Mouse (Mus musculus) granulocyte monocyte progenitor cell, adult 5-6 weeks (primary cell): ENCODE measurements around the gene Tbc1d22b. TPM values are rescaled to one million over a fixed set of nuclear protein-coding genes. Genes with fewer than 3 reads are reported as not detected.
"Not testable (repeated sequence)": the region's sequence is repeated elsewhere in the genome, so short reads cannot be mapped to it uniquely, and the experiment has no call there.

Source experiments
- ATAC-seq: replicated peaks from 2 replicates; pipeline ENCODE4 v1.8.0; 2016; ENCODE audit warnings: mild to moderate bottlenecking, moderate TSS enrichment, inconsistent platforms; ENCODE audit not compliant: poor library complexity, severe bottlenecking
- total RNA-seq, 2 experiments: library from RNA; stranded (forward) in 1 of 2; stranded (reverse) in 1 of 2; fragments of 200-712, 200-1000 nt in 1 of 2; fragments of >200 nt in 1 of 2; fragmentation: Nextera tagmentation in 1 of 2; gene quantifications; 2 replicates each; pipeline ENCODE4 v1.2.3; 2014 to 2017

The Tbc1d22b gene
- total RNA-seq (2014; fragmentation: Nextera tagmentation) (24.8 and 34.1 TPM in 2 replicates), total RNA-seq (2017) (8.3 and 10.2 TPM in 2 replicates)

DNA sequence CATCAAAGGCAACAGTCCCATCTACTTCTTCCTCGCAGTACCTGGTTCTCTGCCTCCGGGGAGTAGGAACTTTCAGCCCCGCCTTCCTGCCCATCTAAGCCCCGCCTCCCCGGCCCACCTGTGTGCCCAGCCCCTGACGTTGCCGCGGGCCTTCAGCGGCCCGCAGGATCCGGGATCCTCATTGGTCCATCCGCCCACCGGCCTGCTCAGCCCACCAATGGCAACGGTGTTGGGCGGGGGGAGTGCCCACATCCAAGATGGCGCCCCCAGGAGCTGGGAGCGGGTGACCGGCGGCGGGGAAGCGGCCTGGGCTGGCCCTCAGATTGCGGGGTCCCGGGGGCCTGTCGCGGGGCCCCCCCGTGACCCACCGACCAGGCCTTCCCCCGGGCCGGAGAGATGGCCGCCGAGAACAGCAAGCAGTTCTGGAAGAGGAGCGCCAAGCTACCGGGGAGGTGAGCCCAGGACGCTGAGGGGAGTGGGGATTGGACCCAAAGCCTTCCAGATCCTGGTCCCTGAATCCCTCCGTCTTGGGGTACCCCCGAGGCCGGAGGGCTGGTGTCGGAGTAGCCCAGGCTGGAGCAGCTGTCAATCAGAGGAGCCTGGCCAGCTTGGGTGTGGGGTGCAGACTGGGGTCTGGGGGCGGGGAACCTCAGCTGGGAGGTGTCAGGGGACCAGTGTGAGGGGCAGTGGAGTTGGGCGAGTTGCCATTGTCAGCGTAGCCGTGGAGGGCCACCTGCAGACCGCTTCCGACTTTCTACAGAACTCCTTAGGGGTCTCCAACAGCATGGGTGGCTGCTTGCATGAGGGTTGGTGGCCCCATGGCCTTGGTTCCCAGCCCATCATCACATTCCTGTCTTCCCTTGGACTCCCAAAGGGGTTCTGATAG, at the start of gene Tbc1d22b, which contains the start of gene Gm17657:
TSS of gene Tbc1d22b (plus strand) at position 243 of the 886 bp plus-strand sequence.
TSS of gene Gm17657 (minus strand) at position 96 of the 886 bp plus-strand sequence.
- ATAC-seq: peak; percentile 96

DNA sequence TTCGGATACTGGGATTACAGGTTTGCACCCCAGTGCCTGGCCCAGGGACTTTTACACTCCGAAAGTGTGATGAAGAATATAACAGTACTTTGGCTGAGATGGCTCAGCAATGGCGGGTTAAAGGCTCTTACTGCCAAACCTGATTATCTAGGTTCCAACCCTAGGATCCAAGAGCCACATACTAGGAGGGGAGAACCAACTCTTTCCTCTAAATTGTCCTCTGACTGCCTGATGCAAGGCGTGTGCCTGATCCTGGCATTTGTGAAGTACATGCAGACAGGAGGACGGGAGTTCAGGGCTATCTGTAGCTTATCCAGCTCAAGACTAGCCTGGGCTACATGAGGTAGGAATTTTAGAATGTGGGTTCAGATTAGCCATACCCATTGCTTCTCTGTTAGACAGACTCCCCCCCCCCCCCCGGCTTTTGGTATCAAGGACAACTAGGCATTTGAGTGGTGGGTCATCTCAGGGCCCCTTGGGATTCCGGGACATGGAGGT, 49.3 kb upstream of the Tbc1d22b start:
- no peak for ATAC-seq

DNA sequence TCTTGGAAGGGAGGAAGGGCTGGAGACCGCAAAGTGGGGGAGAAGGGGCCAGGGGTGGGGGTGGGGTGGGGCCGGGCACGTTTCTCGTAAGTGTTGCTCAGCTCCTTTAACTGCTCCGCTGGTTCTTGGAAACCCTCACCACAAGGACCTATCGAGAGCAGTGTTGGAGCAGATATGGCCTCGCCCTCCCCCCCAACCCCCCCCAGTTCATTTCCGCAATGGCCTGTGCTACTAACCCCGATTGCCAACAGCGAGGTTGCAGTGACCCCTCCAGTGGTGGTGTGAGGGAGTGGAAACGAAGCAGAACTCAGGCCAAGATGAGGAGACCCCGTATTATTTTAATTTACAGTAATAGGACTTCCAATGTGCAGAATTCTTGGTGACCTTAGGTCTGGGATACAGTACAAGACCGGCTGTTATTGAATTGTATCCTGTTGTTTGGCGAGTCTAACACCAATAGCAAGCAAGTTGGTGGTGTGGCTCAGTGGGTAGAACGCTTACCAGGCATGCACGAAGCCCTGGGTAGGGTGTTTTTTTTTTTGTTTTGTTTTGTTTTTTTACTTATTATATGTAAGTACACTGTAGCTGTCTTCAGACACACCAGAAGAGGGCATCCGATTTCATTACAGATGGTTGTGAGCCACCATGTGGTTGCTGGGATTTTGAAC, 48.6 kb upstream of the Tbc1d22b start:
- ATAC-seq: peak; percentile 51

DNA sequence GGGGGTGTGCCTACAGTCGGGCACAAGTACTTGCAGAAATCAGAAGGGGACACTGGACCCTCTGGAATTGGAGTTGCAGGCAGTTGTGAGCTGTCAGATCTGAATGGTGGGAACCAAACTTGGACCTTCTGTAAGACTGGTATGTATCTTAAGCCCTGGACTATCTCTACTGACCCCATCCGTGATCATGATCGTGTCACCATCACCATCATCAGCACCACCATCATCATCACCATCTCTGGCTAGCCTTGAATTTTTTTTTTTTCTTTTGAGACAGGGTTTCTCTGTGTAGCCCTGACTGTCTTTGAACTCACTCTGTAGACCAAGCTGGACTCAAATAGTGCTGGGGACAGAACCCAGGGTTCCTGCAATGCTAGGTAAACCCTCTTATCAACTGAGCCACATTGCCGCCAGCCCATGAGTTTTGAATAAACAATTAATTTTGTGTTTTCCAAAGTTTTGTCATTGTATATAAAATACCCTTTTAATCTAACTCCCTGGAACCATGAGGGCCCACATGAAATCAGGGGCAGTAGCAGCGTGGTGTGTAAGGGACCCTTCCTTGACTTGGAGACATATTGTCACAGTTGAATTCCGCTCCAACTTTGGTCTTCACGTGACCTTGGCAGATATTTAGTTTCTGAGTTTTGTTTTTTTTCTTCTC, 47.4 kb upstream of the Tbc1d22b start:
- ATAC-seq: no peak

DNA sequence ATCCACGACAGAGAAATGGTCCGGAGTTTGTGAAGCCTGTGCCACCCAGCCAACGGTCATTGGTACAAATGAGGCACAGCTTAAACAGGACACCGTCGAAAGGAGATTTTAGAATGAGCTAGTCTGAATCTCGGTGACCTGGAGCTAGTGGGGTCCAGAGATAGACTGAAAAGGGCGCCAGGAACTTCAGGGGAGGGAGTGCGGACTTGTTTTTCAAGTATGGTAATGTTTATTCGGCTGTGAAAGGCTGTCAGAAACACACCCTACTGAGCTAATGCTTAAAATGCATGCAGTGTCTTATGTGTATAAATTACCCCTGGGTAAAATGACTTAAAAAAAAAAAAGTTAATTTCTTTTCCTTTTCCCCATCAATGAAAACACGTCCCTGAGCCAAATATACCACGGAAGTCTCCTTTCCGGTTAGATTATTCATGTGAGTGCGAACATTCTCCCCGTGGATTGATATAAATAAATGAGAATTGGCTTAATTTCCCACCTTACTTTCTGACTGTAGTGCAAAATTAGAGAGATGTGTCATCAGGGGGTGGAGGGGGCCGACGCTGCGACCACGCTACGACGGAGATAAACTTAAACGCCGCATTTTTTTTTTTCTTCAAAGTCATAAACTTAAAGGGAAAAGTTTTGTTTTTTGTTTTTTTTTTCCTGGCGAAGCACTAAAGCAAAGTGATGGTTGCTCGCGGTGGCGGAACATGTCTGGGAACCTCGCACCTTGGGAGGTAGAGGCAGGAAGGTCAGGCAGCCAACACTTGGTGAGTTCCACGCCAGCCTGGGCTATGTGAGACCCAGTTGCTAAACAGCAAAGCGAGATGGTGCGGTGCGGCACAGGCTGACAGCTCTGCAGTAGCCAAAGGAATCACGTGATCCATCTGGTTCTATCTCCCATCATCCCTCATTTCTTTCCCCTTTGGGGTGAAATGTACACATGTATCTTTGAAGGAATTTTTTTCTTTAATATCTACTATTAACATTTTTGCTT, 46.6 kb upstream of the Tbc1d22b start:
- peak; percentile 37; the same call in 1 of the 2 replicates for ATAC-seq

DNA sequence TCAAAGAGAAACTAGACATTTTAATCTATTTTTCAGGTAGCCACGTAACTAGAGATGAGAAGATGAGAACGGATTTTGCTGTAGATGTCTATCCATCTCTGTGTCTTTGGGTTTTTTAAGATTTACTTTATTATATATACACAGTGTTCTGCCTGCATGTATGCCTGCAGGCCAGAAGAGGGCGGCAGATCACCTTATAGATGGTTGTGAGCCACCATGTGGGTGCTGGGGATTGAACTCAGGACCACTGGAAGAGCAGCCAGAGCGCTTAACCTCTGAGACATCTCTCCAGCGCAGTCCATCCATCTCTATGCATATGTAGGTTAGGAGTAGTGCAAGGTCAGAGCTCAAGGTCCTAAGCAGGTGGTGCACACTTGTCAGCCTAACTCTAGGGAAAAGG, 45.9 kb upstream of the Tbc1d22b start:
- ATAC-seq: no peak

DNA sequence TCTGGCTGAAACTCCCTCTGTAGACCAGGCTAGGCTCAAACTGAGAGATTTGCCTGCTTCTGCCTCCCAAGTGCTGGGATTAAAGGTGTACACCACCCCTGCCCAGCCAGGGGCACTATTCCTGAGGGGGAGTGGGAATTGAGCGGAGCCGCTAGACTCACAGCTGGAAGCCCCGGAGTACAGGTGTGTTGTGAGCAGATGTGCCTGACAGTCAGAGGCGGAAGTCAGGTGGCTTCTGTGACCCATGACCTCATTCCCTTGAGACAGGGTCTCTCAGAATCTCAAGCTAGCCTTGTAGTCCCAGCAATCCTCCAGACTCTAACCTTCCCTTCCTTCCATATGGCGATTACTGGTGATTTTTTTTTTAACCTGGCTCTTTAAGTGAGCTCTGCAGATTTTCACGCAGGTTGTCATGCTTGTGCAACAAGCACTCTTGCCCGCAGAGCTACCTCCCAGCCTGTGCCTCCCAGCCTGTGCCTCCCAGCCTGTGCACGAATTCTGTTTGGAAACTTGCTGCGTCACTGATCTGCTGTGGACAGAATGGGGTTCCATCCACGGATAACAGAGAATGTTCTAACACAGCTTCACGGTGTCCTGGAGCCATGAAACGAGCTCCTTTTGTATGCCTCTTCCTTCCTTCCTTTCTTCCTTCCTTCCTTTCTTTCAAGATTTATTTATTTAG, 40.5 kb upstream of the Tbc1d22b start:
- ATAC-seq: peak; percentile 53

DNA sequence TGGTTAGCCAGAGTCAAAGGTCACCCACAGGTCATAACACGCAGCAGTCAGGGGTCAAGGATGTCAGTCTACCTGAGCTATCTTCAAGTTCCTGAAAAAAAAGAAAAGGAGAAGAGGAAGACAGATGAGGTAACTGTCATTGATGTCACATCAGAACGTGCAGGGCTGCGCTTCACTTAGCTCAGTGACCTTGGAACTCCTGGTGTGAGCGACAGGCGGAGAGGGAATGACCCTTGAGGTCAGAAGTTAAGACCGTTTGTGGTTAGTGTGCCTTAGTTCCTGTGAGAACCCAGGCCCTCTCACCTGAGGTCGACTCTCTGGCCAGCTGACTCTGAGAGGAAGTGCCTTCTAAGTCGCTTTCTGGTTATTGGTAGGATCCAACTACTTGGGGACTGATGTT, 38.9 kb upstream of the Tbc1d22b start:
- ATAC-seq: peak; percentile 34

DNA sequence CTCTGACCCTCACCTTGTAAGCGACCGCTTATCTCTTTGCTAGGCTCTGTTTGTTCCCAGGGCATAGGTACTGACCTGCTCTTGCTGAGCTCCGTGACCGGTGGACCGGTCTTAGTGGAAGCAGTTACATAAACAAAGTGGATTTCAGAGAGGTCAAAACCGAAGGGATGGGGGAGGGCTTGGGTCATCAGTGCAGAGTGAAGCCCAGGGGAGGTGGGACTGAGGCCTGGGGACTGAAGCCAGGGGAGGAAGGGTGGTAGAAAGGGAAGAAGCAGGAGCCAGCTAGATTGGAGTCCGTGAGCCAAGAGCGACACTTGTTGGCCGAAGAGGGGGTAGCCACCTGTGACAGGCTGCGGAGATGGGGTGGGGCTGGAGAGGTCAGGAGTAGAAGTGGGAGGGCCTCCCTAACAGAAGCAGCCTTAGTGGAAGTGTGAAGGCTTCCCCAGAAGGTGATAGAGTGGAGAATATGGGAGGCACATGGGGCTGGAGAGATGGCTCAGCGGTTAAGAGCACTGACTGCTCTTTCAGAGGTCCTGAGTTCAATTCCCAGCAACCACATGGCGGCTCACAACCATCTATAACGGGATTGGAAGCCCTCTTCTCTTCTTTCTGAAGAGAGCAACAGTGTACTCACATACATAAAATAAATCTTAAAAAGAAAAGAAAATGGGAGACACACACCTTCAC, 36.4 kb upstream of the Tbc1d22b start:
- peak; percentile 88 for ATAC-seq

DNA sequence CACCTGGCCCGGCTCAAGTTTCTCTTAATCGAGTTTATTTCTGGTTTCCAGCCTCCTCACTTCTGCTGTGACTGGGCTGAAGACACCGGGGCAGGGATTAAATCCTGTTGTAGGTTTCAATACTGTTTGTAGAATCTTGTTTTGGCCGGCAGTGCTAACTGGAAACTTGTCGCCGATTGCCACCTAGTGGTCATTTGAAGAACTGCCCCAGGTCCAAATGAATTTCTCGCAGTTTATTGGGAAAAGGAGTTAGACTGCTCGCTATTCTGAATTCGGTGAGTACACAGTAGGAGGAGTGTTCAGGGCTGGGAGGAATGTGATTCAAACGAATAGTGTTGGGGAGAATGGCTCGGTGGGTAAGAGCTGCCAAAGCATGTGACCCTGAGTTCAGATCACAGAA, 35.1 kb upstream of the Tbc1d22b start:
- peak; percentile 19; the same call in 1 of the 2 replicates for ATAC-seq

DNA sequence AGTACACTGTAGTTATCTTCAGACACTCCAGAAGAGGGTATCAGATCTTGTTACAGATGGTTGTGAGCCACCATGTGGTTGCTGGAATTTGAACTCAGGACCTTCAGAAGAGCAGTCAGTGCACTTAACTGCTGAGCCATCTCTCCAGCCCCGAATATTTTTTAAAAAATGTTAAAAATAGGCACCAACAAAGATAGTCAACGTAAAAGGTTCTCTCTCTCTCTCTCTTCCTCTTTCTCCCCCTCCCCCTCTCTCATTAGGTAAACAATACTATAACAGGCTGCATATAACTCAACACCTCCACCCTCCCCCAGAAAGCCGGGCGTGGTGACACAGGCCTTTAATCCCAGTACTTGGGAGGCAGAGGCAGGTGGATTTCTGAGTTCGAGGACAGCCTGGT, 30.9 kb upstream of the Tbc1d22b start:
- ATAC-seq: not testable (repeated sequence)

DNA sequence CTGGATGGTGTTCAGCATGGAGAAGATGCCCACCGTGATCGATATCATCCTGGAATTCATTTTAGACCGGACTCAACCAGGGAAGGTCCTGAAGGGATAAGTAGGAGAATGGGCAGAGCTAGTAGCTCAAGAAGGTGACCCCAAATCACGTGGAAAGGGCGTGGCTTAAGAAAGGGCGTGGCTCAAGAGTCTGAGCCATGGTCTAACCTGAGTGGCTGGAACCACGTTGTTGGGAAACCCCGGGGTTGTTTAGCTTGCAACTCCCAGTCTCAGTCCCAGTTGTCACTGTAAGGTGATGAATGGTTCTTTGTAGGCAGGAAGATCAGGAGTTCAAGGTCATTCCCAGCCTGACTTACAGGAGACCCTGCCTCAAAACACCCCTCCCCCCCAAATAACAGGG, 29.9 kb upstream of the Tbc1d22b start:
- ATAC-seq: no peak

DNA sequence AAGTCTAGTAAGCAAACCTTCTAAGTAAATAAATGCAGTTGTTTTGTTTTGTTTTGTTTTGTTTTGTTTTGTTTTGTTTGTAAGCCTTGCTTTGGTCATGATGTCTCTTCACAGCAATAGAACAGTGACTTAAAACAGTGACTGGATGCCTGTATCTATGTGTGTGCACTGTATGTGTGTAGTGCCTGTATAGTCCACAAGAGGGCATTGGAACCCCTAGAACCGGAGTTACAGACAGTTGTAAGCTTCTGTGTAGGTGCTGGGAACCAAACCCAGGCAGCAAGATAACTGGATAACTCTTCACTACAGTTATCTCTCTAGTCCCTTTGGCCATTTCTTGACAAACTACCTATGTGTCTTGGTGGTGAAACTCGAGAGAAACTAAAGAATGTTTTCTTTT, 24.0 kb upstream of the Tbc1d22b start:
- ATAC-seq: no peak

DNA sequence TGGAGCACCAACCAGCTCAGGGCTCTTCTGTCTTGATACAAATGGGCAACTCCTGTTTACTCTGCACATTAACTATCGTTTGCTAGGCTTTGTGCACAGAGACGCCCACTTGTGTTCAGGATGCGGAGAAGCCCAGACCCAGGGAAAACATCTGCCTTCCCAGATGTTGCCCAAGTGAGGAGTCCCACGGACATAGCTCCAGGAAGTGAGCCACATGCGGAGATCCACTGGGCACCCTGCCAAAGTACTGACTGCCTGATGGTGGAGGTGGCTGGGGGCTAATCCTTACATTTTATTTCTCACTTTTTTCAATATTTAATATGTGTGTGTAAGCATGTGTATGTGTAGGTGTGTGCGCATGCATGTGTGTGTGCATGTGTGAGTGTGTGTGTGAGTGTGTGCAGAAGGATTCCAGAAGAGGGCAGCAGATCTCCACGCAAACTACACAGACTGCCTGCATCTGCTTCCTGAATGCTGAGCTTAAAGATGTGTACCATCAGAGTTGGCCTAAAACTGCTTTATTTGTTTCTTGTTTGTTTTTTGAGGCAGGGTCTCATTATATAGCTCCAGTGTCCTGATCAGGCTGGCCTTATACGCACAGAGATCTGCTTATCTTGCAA, 20.9 kb upstream of the Tbc1d22b start:
- 0 out of 2 replicates have a peak, but pooled peaks have one; percentile 43 for ATAC-seq

DNA sequence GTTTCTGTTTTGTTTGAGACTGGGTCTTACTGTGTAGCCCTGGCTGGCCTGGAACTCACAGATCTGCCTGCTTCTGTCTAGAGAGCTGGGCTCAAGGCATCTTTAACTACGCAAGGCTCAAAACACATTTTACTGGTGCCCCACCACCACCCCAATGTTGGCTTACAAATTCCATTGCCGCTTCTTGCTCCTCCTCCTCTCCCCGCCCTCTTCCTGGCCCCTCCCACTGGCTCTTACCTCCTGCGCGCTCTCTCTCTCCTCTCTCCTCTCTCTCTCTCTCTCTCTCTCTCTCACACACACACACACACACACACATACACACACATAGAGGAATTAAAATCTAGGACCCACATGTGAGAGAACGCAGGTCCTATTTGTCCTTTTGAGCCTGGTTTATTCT, 19.1 kb upstream of the Tbc1d22b start:
- no peak for ATAC-seq

DNA sequence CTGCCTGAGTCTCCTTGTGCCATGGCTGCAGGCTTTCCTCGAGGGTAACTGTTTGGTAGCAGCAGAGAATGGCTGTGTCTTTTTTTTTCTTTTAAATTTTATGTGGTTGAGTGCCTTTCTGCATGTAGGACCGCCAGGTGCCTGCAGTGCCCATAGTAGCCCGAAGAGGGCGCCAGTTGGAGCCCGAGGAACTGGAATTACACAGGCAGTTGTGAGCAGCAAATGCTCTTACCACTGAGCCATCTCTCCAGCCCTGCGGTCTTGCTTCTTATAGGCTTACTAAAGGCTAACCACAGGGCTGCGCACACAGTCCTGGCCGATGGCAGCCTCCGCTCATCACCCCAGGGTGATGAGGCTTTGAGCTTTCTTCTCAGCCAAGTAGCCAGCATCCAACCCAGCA, 18.3 kb upstream of the Tbc1d22b start:
- peak; percentile 22; the same call in 1 of the 2 replicates for ATAC-seq

DNA sequence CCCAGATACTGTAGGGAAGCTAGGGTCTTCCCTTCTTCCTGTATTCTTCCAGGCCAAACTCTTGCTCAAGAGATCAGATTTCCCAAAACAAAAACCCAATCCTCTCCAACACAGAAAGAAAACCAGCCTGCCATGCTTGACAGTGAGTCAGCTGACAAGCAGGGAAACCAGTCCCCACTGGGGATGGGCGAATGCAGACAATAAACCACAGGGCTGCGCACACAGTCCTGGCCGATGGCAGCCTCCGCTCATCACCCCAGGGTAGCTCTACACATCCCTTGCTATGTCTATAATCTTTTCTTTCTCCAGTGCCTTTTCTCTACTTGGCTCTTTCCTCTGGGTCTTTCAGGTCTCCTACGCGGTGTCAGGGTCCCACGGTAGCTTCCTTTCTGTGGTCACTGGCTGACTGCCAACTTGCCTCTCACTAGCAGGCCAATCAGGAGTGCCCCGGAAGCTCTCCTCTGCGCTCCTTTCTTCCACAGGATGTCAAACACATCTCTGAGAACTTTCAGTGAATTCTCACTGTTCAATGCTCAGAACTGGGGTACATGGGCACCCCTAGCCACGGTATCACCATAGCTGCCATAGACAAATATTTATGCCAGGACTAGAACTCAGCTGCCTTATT, 17.7 kb upstream of the Tbc1d22b start:
- ATAC-seq: peak; percentile 53
